Mouse (Mus musculus) activated CD4-positive, CD25-positive, alpha-beta regulatory T cell (primary cell): Measurements from ENCODE around the gene Rps27a. TPM values are rescaled to one million over a fixed set of nuclear protein-coding genes. Genes with fewer than 3 reads are reported as not detected.

Source experiments
- polyA plus RNA-seq, 2 experiments: library from polyadenylated mRNA; unstranded; fragments of 100-300 nt; shearing (Covaris generic); gene quantifications; one replicate each; pipeline ENCODE4 v1.2.1; 2017

Gene Rps27a
- 100 to 1,000 TPM; 398 to 652 TPM for polyA plus RNA-seq

DNA sequence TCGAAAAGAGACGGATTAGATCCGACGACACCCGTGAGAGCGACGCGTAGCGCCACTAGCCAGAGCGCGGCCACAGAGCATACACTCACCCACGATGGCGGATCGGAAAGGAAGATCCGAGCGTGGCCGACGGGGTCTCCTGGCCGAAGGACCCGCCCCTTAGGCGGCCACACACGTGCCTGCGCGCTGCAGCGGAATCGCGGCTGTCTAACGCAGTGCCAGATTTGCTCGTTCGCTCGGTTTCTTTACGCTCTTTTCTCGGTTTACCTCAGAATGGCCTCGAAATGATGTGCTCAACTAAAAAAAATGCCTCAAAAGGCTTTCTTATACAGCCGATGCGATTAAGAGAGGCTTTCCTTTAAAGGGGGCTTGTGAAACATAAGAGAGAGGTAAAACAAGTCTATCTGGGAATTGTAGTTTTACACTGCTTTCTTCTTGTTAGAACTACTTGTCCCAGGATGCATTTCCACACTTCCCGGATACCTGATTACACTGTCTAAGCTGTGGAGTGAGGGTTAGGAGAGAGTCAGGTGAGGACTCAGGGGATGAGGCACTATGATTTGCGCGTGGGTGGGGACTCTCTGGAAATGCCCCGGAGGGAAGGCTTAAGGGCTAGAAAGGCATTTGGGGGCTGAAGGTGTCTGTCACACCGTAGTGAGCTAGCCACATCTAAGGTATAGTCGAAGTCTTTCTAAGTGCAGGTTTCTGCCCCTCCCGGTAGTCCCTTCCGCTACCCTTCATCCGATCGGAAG is at the start of gene Rps27a, which contains the start of gene Clhc1:
TSS of gene Rps27a (minus strand) at position 358 of the 752 bp plus-strand sequence.
TSS of gene Clhc1 (plus strand) at position 199 of the 752 bp plus-strand sequence.

DNA sequence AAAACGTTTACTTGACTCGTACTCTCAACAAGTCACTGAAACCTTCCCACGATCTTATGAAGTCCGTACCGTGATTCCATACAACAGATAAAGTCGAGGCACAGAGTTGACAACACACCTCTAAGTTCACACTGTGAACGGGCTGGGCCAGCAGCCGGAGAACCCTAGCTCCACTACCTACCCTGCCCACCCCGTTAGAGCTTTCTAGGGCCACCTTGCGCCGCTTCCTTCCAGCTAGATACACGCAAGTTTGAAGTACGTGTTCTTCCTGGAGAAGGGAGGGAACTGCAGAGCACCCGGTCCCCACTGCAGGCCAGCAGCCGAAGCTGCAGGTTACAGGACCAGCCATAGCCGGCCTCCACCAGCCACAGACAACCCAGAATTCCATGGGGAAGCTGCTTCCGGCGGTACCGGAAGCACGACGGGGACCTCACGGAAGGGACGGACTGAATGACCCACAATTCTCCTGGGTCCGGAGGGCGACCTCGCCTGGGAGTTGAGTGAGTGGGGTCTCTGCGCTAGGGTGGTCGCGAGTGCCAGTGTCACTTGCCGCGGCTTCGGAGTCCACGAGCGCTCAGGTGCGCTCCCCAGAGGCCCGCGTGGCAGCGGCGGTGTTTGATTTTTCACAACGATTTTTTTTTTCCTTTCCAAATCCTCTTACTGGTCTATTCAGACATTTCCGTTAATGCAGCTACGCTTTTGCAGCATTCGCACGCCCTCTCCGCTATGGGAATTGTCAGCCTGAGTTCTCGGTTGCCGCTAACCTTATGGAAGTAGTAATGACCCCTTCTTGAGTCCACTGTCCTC is 21.7 kb downstream of the Rps27a start, which contains the start of gene Mtif2:
TSS of gene Mtif2 (plus strand) at position 421 of the 807 bp plus-strand sequence.

DNA sequence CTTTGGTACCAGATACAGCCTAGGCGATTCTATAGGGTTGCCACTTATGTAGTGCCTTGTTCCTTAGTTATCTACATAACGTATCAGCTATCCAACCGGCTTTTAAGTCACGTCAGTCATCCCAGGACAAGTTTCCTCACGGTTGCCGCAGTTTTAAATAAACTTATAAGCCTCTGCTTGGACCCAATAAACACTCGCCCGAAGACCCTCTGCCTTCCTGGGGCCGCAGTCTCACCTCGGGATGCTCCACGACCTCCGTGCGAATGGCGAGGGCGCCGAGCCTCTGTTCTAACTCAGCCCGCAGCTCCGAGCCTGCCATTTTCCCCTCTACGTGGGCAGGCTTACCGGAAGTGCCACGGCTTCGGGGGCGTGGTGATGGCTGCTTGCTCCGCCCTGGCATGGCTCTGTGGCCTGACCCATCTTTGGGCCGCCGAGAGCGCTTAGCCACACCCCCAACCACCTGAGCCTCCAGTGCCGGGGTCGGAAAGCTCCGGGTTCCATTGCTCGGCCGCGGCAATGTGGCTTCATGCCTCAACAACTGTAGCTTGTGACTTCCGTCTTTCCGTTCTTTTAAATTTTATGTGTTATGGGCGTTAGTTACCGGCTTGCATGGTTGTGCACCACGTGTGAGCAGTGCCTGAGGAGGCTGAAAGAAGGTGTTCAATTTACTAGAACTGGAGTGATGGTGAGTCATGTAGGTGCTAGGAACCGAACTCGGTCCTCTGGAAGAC is 33.1 kb downstream of the Rps27a start, which contains the start of gene Prorsd1:
TSS of gene Prorsd1 (minus strand) at position 352 of the 731 bp plus-strand sequence.

Other genes with a start within 250 kb of the Rps27a start
- 1 to 10 TPM in 1 of 2 experiments, under 1 TPM in 1; 0.74 to 6.8 TPM for gene Ccdc88a, start 174.5 kb downstream of the Rps27a start, polyA plus RNA-seq
- 10 to 100 TPM; 42.4 to 46.5 TPM for gene Prorsd1, start 33.1 kb downstream of the Rps27a start, polyA plus RNA-seq
- gene Mtif2, start 21.7 kb downstream of the Rps27a start, polyA plus RNA-seq: 10 to 100 TPM; 43.6 to 52.5 TPM
- 1 to 10 TPM in 1 of 2 experiments, under 1 TPM in 1; 0.69 to 1.1 TPM for gene Clhc1, start 159 bp downstream of the Rps27a start, polyA plus RNA-seq
- 10 to 100 TPM; 36.1 to 47.0 TPM for gene Rtn4, start 144.8 kb upstream of the Rps27a start, polyA plus RNA-seq